Mouse (Mus musculus) kidney, postnatal 0 days (tissue): ENCODE results near the gene Odf3l1. TPM values are rescaled to one million over a fixed set of nuclear protein-coding genes. Genes with fewer than 3 reads are reported as not detected.

Experiments used
- ATAC-seq: fragments of 200-750 bp; cut with Nextera tagmentation; replicated peaks from 2 replicates; pipeline ENCODE4 v1.8.0; 2017; ENCODE audit warnings: low read depth, moderate number of reproducible peaks, moderate TSS enrichment, moderate library complexity; ENCODE audit not compliant: low FRiP score
- DNase-seq: peaks from one replicate; pipeline ENCODE4 v3.0.0-alpha.2; 2016; ENCODE audit warnings: low spot score
- H3K27ac ChIP-seq: fragments of 300-500 bp; sonication (generic); 2 replicates; pipeline ENCODE4 v1.5.1; 2014; ENCODE audit warnings: mild to moderate bottlenecking
- H3K27me3 ChIP-seq: fragments of 300-500 bp; sonication (generic); 2 replicates; pipeline ENCODE4 v1.6.1; 2014; ENCODE audit warnings: low read length, mixed read lengths; ENCODE audit not compliant: insufficient read depth
- H3K36me3 ChIP-seq: fragments of 300-500 bp; sonication (generic); 2 replicates; pipeline ENCODE4 v1.6.1; 2014; ENCODE audit warnings: low read length, mixed read lengths; ENCODE audit not compliant: insufficient read depth
- H3K4me1 ChIP-seq: fragments of 300-500 bp; sonication (generic); replicated peaks from 2 replicates; pipeline ENCODE4 v1.6.1; 2014; ENCODE audit warnings: antibody characterized with exemption, low read length, mixed read lengths; ENCODE audit not compliant: insufficient read depth
- H3K4me2 ChIP-seq: fragments of 300-500 bp; sonication (generic); 2 replicates; pipeline ENCODE4 v1.6.1; 2014; ENCODE audit warnings: mild to moderate bottlenecking, low read length, moderate library complexity, mixed read lengths
- H3K4me3 ChIP-seq: fragments of 300-500 bp; sonication (generic); replicated peaks from 2 replicates; pipeline ENCODE4 v1.5.1; 2014; ENCODE audit warnings: low read depth, low read length
- H3K9ac ChIP-seq: fragments of 300-500 bp; sonication (generic); 2 replicates; pipeline ENCODE4 v1.6.1; 2014; ENCODE audit warnings: low read depth, low read length
- H3K9me3 ChIP-seq: fragments of 300-500 bp; sonication (generic); replicated peaks from 2 replicates; pipeline ENCODE4 v1.6.1; 2016; ENCODE audit warnings: low read length, inconsistent platforms, mixed read lengths
- CTCF ChIP-seq: IDR thresholded peaks from 2 replicates; pipeline ENCODE4 v1.5.1; 2016; ENCODE audit warnings: antibody characterized with exemption, low read depth, mild to moderate bottlenecking, moderate library complexity
- WGBS: fragments of 180-500 bp; shearing (Covaris S2); extraction: QIAGEN DNeasy Blood & Tissue Kit; methylation state at CpG from one replicate; pipeline ENCODE4 v1.1.7; 2014; 5-methylcytosine and 5-hydroxymethylcytosine counted together
- polyA plus RNA-seq: library from polyadenylated mRNA; unstranded; fragments of >200 nt; fragmentation: Nextera tagmentation; extraction: Ambion mirVana; gene quantifications from 2 replicates; pipeline ENCODE4 v1.2.1, GENCODE M21; 2015

Odf3l1 gene
- polyA plus RNA-seq, 1 experiment from 2014 or later, result 0.11 TPM

DNA sequence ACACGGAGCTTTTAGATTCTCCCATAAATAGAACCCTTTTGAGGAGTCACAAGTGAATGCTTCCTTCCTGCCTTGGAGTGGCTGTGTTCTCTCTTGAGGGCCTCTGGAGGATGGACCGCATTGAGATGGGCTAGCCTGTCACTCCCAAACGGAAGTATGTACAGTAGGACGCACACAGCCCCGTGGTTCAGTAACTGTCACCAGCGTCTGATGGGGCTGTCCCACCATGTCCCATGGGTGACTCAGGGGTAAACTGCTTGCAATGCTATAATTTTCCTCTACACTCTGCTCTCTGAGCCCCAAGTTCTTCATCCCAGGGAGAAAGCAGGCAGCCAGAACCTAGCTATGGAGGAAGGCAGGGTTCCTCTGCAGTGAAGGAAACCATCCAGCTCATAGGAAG is 56.5 kb downstream of the Odf3l1 start:
- 80% methylated on average over 6 of the region's 6 CpGs for WGBS
- ATAC-seq, result no peak

DNA sequence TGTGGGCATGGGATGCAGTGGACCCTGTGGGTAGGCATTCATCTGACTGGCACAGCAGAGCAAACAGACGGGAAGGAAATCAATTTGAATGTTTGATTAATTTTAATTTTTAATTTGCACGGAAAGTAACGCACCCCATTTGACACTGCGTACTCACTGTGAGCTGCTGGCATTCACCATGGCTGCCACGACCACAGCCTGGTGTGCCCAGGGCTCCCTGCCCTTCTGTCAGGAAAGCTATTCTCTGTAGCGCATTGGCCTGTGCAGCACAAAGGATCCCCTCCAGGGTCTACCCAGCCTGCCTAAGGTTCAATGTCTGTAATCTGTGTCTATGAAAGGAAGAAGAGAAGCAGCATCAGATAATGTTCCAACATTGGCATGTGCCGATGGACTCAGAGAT is 61.3 kb downstream of the Odf3l1 start:
- WGBS, result 91% methylated on average over 7 of the region's 7 CpGs
- TF ChIP-seq CTCF, result no peak
- H3K9ac ChIP-seq, result no peak overlapping the region
- no peaks in the 10 kb centered on the region for H3K9me3 ChIP-seq
- ATAC-seq (no peak), DNase-seq (no peak)
- H3K27ac ChIP-seq, result no peak overlapping the region
- no peak overlapping the region for H3K4me2 ChIP-seq
- no peaks in the 10 kb centered on the region for H3K36me3 ChIP-seq
- no peaks in the 10 kb centered on the region for H3K27me3 ChIP-seq
- no peak overlapping the region for H3K4me3 ChIP-seq
- no peaks in the 10 kb centered on the region for H3K4me1 ChIP-seq

More for the DNA sequence above, 56.5 kb downstream of the Odf3l1 start:
- no peaks in the 10 kb centered on the region for H3K9me3 ChIP-seq
- TF ChIP-seq CTCF, result no peak
- H3K27me3 ChIP-seq, result no peaks in the 10 kb centered on the region
- no peak overlapping the region for H3K4me2 ChIP-seq
- no peak overlapping the region for H3K27ac ChIP-seq
- DNase-seq, result no peak
- no peak overlapping the region for H3K4me3 ChIP-seq
- H3K36me3 ChIP-seq, result no peaks in the 10 kb centered on the region
- no peaks in the 10 kb centered on the region for H3K4me1 ChIP-seq
- H3K9ac ChIP-seq, result no peak overlapping the region

Other genes starting within 250 kb of the Odf3l1 start
- 2.6 and 3.2 TPM in 2 replicates for gene Lingo1, start 68.2 kb downstream of the Odf3l1 start, polyA plus RNA-seq
- 18.1 and 19.8 TPM in 2 replicates for gene Cspg4, start 354 bp upstream of the Odf3l1 start, polyA plus RNA-seq
- gene Snx33, start 63.7 kb upstream of the Odf3l1 start, polyA plus RNA-seq, result 8.4 and 8.5 TPM in 2 replicates
- 112 and 123 TPM in 2 replicates for gene Imp3, start 72.8 kb upstream of the Odf3l1 start, polyA plus RNA-seq
- 19.3 and 20.6 TPM in 2 replicates for gene Snupn, start 86.2 kb upstream of the Odf3l1 start, polyA plus RNA-seq
- 23.6 and 27.5 TPM in 2 replicates for gene Ptpn9, start 130.2 kb upstream of the Odf3l1 start, polyA plus RNA-seq
- gene Sin3a, start 207.4 kb upstream of the Odf3l1 start, polyA plus RNA-seq, result 18.3 and 21.3 TPM in 2 replicates